8 mouse cellular contexts compared by ENCODE assay signal in the genomic region with DNA sequence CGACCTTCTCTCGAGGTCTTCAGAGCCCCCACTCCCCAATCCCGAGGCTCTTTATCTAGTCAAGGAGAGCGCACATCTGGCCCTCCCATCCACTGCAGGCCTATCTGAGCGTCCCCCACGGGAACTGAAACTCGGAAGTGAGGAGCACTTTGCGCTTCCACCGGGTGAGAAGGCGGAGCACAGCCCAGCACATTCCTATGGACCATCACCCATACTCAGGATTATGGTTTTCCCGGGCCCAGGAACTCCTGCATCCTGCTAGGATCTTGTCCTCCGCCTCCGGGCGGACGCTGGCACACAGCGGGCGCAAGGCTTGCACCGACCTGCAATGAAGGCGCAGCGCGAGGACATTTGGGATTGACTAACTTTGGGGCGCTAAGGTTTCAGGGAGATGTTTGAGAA. TPM values are rescaled to one million over a fixed set of nuclear protein-coding genes. Genes with fewer than 3 reads are reported as not detected.
DNase-seq lines count a peak whose midpoint lies in the region; ATAC-seq and TF ChIP-seq lines count a peak whose summit lies in the region.

No protein-coding gene starts in this region.

- in situ Hi-C loops in ES-E14 (cut with MboI; ENCODE audit: low sequenced_read_pairs in 2 of 2, unreplicated experiment in 2 of 2) = no loop called here

- peaks cover 45% of the 10 kb centered on the region for H3K27me3 ChIP-seq in heart, embryonic 14.5 days (ENCODE audit: control insufficient read depth, insufficient read depth, low read length)
- H3K27me3 ChIP-seq in liver, embryonic 12.5 days (replicated peaks) = peaks cover 91% of the 10 kb centered on the region
- peaks cover 7% of the 10 kb centered on the region for H3K27me3 ChIP-seq in neural tube, embryonic 15.5 days (replicated peaks)

- peak; percentile 42 for DNase-seq in embryo, embryonic 10 days (ENCODE audit: low spot score)
- no peak for DNase-seq in embryo, embryonic 9.5 days (ENCODE audit: extremely low spot score)
- DNase-seq in ES-E14 (ENCODE audit: low read depth, low spot score) = no peak
- DNase-seq in left cerebral cortex, adult 11 months (ENCODE audit: low spot score) = no peak
- DNase-seq in adrenal gland, postnatal 14 days = no peak

- peak overlapping the region; percentile 2; the same call in 1 of the 2 replicates for H3K9ac ChIP-seq in ES-E14 (ENCODE audit: insufficient read depth, low read depth, low read length, poor library complexity, severe bottlenecking)
- H3K9ac ChIP-seq in heart, embryonic 14.5 days (ENCODE audit: low read length) = peak overlapping the region; percentile 54
- H3K9ac ChIP-seq in liver, embryonic 12.5 days = no peak overlapping the region
- H3K9ac ChIP-seq in neural tube, embryonic 15.5 days (replicated peaks) = peak overlapping the region; percentile 47

- no peak for ATAC-seq in heart, embryonic 14.5 days (ENCODE audit: insufficient number of reproducible peaks, insufficient read depth, low FRiP score, low read depth)
- ATAC-seq in liver, embryonic 12.5 days = peak; percentile 45
- peak; percentile 36 for ATAC-seq in neural tube, embryonic 15.5 days (ENCODE audit: low FRiP score)

- H3K9me3 ChIP-seq in ES-E14 (ENCODE audit: control insufficient read depth, insufficient read depth, low read depth, low read length) = no peaks in the 10 kb centered on the region
- H3K9me3 ChIP-seq in heart, embryonic 14.5 days (ENCODE audit: control insufficient read depth, low read length) = no peaks in the 10 kb centered on the region
- no peaks in the 10 kb centered on the region for H3K9me3 ChIP-seq in liver, embryonic 12.5 days (replicated peaks)
- no peaks in the 10 kb centered on the region for H3K9me3 ChIP-seq in neural tube, embryonic 15.5 days (replicated peaks)

- H3K4me1 ChIP-seq in ES-E14 (ENCODE audit: control insufficient read depth in 2 of 2, insufficient read depth in 2 of 2, low read length in 2 of 2, poor library complexity in 1 of 2) = peaks cover 0 to 7% of the 10 kb centered on the region in 2 experiments; a peak in 2 of 4 replicates
- H3K4me1 ChIP-seq in heart, embryonic 14.5 days (ENCODE audit: control insufficient read depth in 2 of 2, insufficient read depth in 2 of 2, low read length in 2 of 2) = peaks cover 15 to 24% of the 10 kb centered on the region in 2 experiments
- H3K4me1 ChIP-seq in liver, embryonic 12.5 days = peaks cover 22% of the 10 kb centered on the region
- H3K4me1 ChIP-seq in neural tube, embryonic 15.5 days = peaks cover 27% of the 10 kb centered on the region

- WGBS in heart, embryonic 14.5 days = under 1% methylated on average over 22 of the region's 22 CpGs
- WGBS in liver, embryonic 12.5 days (ENCODE audit: insufficient replicate concordance) = 2% methylated on average over 22 of the region's 22 CpGs
- 2% methylated on average over 22 of the region's 22 CpGs for WGBS in neural tube, embryonic 15.5 days

- H3K4me2 ChIP-seq in heart, embryonic 14.5 days (ENCODE audit: low read length) = peak overlapping the region; percentile 97
- peak overlapping the region; percentile 93 for H3K4me2 ChIP-seq in liver, embryonic 12.5 days
- H3K4me2 ChIP-seq in neural tube, embryonic 15.5 days = peak overlapping the region; percentile 91

- H3K36me3 ChIP-seq in ES-E14 (ENCODE audit: control insufficient read depth, insufficient read depth, low read length, poor library complexity, severe bottlenecking) = no peaks in the 10 kb centered on the region
- no peaks in the 10 kb centered on the region for H3K36me3 ChIP-seq in heart, embryonic 14.5 days (ENCODE audit: control insufficient read depth, insufficient read depth, low read length)
- H3K36me3 ChIP-seq in liver, embryonic 12.5 days = no peaks in the 10 kb centered on the region
- no peaks in the 10 kb centered on the region for H3K36me3 ChIP-seq in neural tube, embryonic 15.5 days

- H3K4me3 ChIP-seq in ES-E14 (ENCODE audit: insufficient read depth in 1 of 2, low read depth in 1 of 2, low read length in 2 of 2, poor library complexity in 1 of 2, severe bottlenecking in 1 of 2) = peak overlapping the region; percentile 23 to 42; a peak in 3 of 4 replicates
- peak overlapping the region; percentile 46 to 74 for H3K4me3 ChIP-seq in heart, embryonic 14.5 days (ENCODE audit: control insufficient read depth in 1 of 2, insufficient read depth in 1 of 2, low read depth in 1 of 2, low read length in 2 of 2)
- H3K4me3 ChIP-seq in liver, embryonic 12.5 days = peak overlapping the region; percentile 59
- peak overlapping the region; percentile 73 for H3K4me3 ChIP-seq in neural tube, embryonic 15.5 days (replicated peaks)

- no peak overlapping the region for H3K27ac ChIP-seq in ES-E14 (ENCODE audit: insufficient read depth, low read depth, low read length, poor library complexity, severe bottlenecking)
- peak overlapping the region; percentile 36 to 63; a peak in 2 of 4 replicates for H3K27ac ChIP-seq in heart, embryonic 14.5 days (replicated peaks in 1 of 2; ENCODE audit: control insufficient read depth in 1 of 2, insufficient read depth in 1 of 2, low read depth in 2 of 2, low read length in 2 of 2)
- no peak overlapping the region for H3K27ac ChIP-seq in liver, embryonic 12.5 days
- peak overlapping the region; percentile 64 for H3K27ac ChIP-seq in neural tube, embryonic 15.5 days (replicated peaks)

TF ChIP-seq in ES-E14, 5 proteins besides CTCF, POLR2A, EP300 and RAD21:
- no peak for TF ChIP-seq HCFC1 (IDR thresholded peaks at IDR 0.05; ENCODE audit: borderline replicate concordance, insufficient read depth, low read length)
- TF ChIP-seq ZC3H11A (IDR thresholded peaks at IDR 0.05; ENCODE audit: borderline replicate concordance, low read depth, low read length) = no peak

RNA-seq across cellular contexts. Expression of a gene that starts 0.7 kb away (rescaled TPM):
- total RNA-seq in ES-E14 (2012; rRNA removed) = 0.98 and 1.6 TPM in 2 replicates
- polyA plus RNA-seq in heart, embryonic 14.5 days (2014; fragmentation: Nextera tagmentation; extraction: Ambion mirVana) = 4.2 and 4.6 TPM in 2 replicates
- 0.86 and 1.7 TPM in 2 replicates for polyA plus RNA-seq in liver, embryonic 12.5 days (2016; fragmentation: Nextera tagmentation; extraction: Ambion mirVana)
- 29.5 and 33.2 TPM in 2 replicates for polyA plus RNA-seq in neural tube, embryonic 15.5 days (2015; fragmentation: Nextera tagmentation; extraction: Ambion mirVana)
- total RNA-seq in adrenal gland, postnatal 14 days (2021) = 1.7 and 2.0 TPM in 2 replicates

RNA-seq across cellular contexts. Expression of a gene that starts 27.4 kb away (rescaled TPM):
- 0.53 and 1.0 TPM in 2 replicates for total RNA-seq in ES-E14 (2012; rRNA removed)
- 0.63 and 0.84 TPM in 2 replicates for polyA plus RNA-seq in heart, embryonic 14.5 days (2014; fragmentation: Nextera tagmentation; extraction: Ambion mirVana)
- polyA plus RNA-seq in liver, embryonic 12.5 days (2016; fragmentation: Nextera tagmentation; extraction: Ambion mirVana) = 0.07 and 0.17 TPM in 2 replicates
- polyA plus RNA-seq in neural tube, embryonic 15.5 days (2015; fragmentation: Nextera tagmentation; extraction: Ambion mirVana) = 2.7 and 3.2 TPM in 2 replicates
- 0.67 and 0.79 TPM in 2 replicates for total RNA-seq in adrenal gland, postnatal 14 days (2021)

RNA-seq across cellular contexts. Expression of a gene that starts 37.3 kb away (rescaled TPM):
- total RNA-seq in ES-E14 (2012; rRNA removed) = 2.9 and 4.2 TPM in 2 replicates
- 69.5 and 77.2 TPM in 2 replicates for polyA plus RNA-seq in heart, embryonic 14.5 days (2014; fragmentation: Nextera tagmentation; extraction: Ambion mirVana)
- 9.5 and 10.6 TPM in 2 replicates for polyA plus RNA-seq in liver, embryonic 12.5 days (2016; fragmentation: Nextera tagmentation; extraction: Ambion mirVana)
- 60.3 and 69.0 TPM in 2 replicates for polyA plus RNA-seq in neural tube, embryonic 15.5 days (2015; fragmentation: Nextera tagmentation; extraction: Ambion mirVana)
- total RNA-seq in adrenal gland, postnatal 14 days (2021) = 32.9 and 38.8 TPM in 2 replicates

RNA-seq across cellular contexts. Expression of a gene that starts 58.3 kb away (rescaled TPM):
- total RNA-seq in ES-E14 (2012; rRNA removed) = 21.9 and 24.4 TPM in 2 replicates
- polyA plus RNA-seq in heart, embryonic 14.5 days (2014; fragmentation: Nextera tagmentation; extraction: Ambion mirVana) = 7.2 and 8.2 TPM in 2 replicates
- polyA plus RNA-seq in liver, embryonic 12.5 days (2016; fragmentation: Nextera tagmentation; extraction: Ambion mirVana) = 3.3 and 3.4 TPM in 2 replicates
- 10.5 and 11.9 TPM in 2 replicates for polyA plus RNA-seq in neural tube, embryonic 15.5 days (2015; fragmentation: Nextera tagmentation; extraction: Ambion mirVana)
- total RNA-seq in adrenal gland, postnatal 14 days (2021) = 21.6 and 23.0 TPM in 2 replicates

Comparison
In these comparisons a context has a peak if more than half of its experiments do, and no peak if none do; other contexts are left out.
1. H3K27ac ChIP-seq: peak in heart, embryonic 14.5 days (2 of 2) and neural tube, embryonic 15.5 days (single experiment); none in ES-E14 (single experiment) and liver, embryonic 12.5 days (single experiment).
2. Peak in every context shown above with its lines, with median percentiles within 50 percentile points of each other: H3K4me3 ChIP-seq and H3K4me2 ChIP-seq.